Mouse (Mus musculus): ENCODE data around the gene Gmpr.

Gmpr gene

GRCm38 (mm10) chr13:45546946-45547345 is 39.7 kb downstream of the Gmpr start:
- no peak for DNase-seq

- no peak for DNase-seq
These were observed 40.3 kb downstream of the Gmpr start for GRCm38 (mm10) chr13:45547549-45547948.

- peak; percentile 65 for DNase-seq
These were observed 46.4 kb downstream of the Gmpr start for GRCm38 (mm10) chr13:45553674-45554073.

GRCm38 (mm10) chr13:45558367-45558766 is 51.1 kb downstream of the Gmpr start:
- no peak for DNase-seq

- no peak for DNase-seq
These were observed 52.0 kb downstream of the Gmpr start for GRCm38 (mm10) chr13:45559258-45559657.

GRCm38 (mm10) chr13:45560543-45560942 is 53.3 kb downstream of the Gmpr start:
- no peak for DNase-seq

- DNase-seq: no peak
These were observed 54.8 kb downstream of the Gmpr start for GRCm38 (mm10) chr13:45562011-45562410.

GRCm38 (mm10) chr13:45564946-45565345 is 57.7 kb downstream of the Gmpr start:
- DNase-seq: no peak

- no peak for DNase-seq
These were observed 62.7 kb downstream of the Gmpr start for GRCm38 (mm10) chr13:45569932-45570331.

GRCm38 (mm10) chr13:45571795-45572262 is 64.6 kb downstream of the Gmpr start:
- DNase-seq: peak; percentile 89

- DNase-seq: peak; percentile 50
These were observed 65.5 kb downstream of the Gmpr start for GRCm38 (mm10) chr13:45572768-45573167.

- DNase-seq: peak; percentile 87
These were observed 68.9 kb downstream of the Gmpr start for GRCm38 (mm10) chr13:45576185-45576584.

GRCm38 (mm10) chr13:45577366-45577765 is 70.1 kb downstream of the Gmpr start:
- no peak for DNase-seq

- peak; percentile 72 for DNase-seq
These were observed 70.5 kb downstream of the Gmpr start for GRCm38 (mm10) chr13:45577784-45578183.

- no peak for DNase-seq
These were observed 72.5 kb downstream of the Gmpr start for GRCm38 (mm10) chr13:45579751-45580150.

- no peak for DNase-seq
These were observed 75.0 kb downstream of the Gmpr start for GRCm38 (mm10) chr13:45582294-45582693.

- DNase-seq: no peak
These were observed 75.8 kb downstream of the Gmpr start for GRCm38 (mm10) chr13:45583061-45583460.

- no peak for DNase-seq
These were observed 83.7 kb downstream of the Gmpr start for GRCm38 (mm10) chr13:45590898-45591297.

- DNase-seq: no peak
These were observed 86.7 kb downstream of the Gmpr start for GRCm38 (mm10) chr13:45593914-45594313.

GRCm38 (mm10) chr13:45595416-45595815 is 88.2 kb downstream of the Gmpr start:
- DNase-seq: no peak

GRCm38 (mm10) chr13:45599831-45600230 is 92.6 kb downstream of the Gmpr start:
- DNase-seq: no peak

GRCm38 (mm10) chr13:45600443-45600842 is 93.2 kb downstream of the Gmpr start:
- no peak for DNase-seq
